Mouse (Mus musculus) embryonic facial prominence, embryonic 13.5 days (tissue): ENCODE measurements around the gene Olfr1124. TPM values are rescaled to one million over a fixed set of nuclear protein-coding genes. Genes with fewer than 3 reads are reported as not detected.
"Not testable (repeated sequence)": the region's sequence is repeated elsewhere in the genome, so short reads cannot be mapped to it uniquely, and the experiment has no call there.

ENCODE experiments used
- ATAC-seq: fragments of 200-750 bp; cut with Nextera tagmentation; 2 replicates; pipeline ENCODE4 v1.8.0; 2017; ENCODE audit warnings: low read depth; ENCODE audit not compliant: insufficient number of reproducible peaks, insufficient read depth, low FRiP score, low TSS enrichment
- H3K27ac ChIP-seq: fragments of 300-500 bp; sonication (generic); 2 replicates; pipeline ENCODE4 v1.5.1; 2015; ENCODE audit warnings: moderate library complexity, mild to moderate bottlenecking, inconsistent platforms
- H3K27me3 ChIP-seq: fragments of 300-500 bp; sonication (generic); 2 replicates; pipeline ENCODE4 v1.6.1; 2015; ENCODE audit warnings: mild to moderate bottlenecking, inconsistent platforms
- H3K36me3 ChIP-seq: fragments of 300-500 bp; sonication (generic); 2 replicates; pipeline ENCODE4 v1.6.1; 2015; ENCODE audit warnings: mild to moderate bottlenecking, inconsistent platforms
- H3K4me1 ChIP-seq: fragments of 300-500 bp; sonication (generic); 2 replicates; pipeline ENCODE4 v1.6.1; 2015; ENCODE audit warnings: inconsistent platforms
- H3K4me2 ChIP-seq: fragments of 300-500 bp; sonication (generic); 2 replicates; pipeline ENCODE4 v1.6.1; 2015; ENCODE audit warnings: moderate library complexity, mild to moderate bottlenecking, inconsistent platforms
- H3K4me3 ChIP-seq: fragments of 300-500 bp; sonication (generic); 2 replicates; pipeline ENCODE4 v1.5.1; 2015; ENCODE audit warnings: mild to moderate bottlenecking, inconsistent platforms
- H3K9ac ChIP-seq: fragments of 300-500 bp; sonication (generic); 2 replicates; pipeline ENCODE4 v1.6.1; 2015; ENCODE audit warnings: mild to moderate bottlenecking, inconsistent platforms
- H3K9me3 ChIP-seq: fragments of 300-500 bp; sonication (generic); 2 replicates; pipeline ENCODE4 v1.6.1; 2016; ENCODE audit warnings: inconsistent platforms
- WGBS: fragments of 180-500 bp; shearing (Covaris S2); methylation state at CpG from one replicate; pipeline ENCODE4 v1.1.7; 2015; ENCODE audit warnings: mixed read lengths; 5-methylcytosine and 5-hydroxymethylcytosine counted together
- polyA plus RNA-seq: library from polyadenylated mRNA; unstranded; fragments of >200 nt; fragmentation: Nextera tagmentation; extraction: Ambion mirVana; gene quantifications from 2 replicates; pipeline ENCODE4 v1.2.1, GENCODE M21; 2015

Olfr1124 gene
- polyA plus RNA-seq: 0.14 TPM in 1 of 2 replicates, not detected in the other

GRCm38 (mm10) chr2:87429975-87430374 lies at the start of gene Olfr1124:
Gene Olfr1124, plus strand, starts transcription at chr2:87430275.
- Histone ChIP-seq H3K4me1 (no peaks in the 10 kb centered on the region), H3K9ac (no peak within 1 kb of the TSS), H3K4me2 (no peak within 1 kb of the TSS), H3K27ac (no peak within 1 kb of the TSS), H3K4me3 (no peak within 1 kb of the TSS), H3K36me3 (no peaks in the 10 kb centered on the region), H3K9me3 (no peaks in the 10 kb centered on the region), H3K27me3 (no peaks in the 10 kb centered on the region)
- 88% methylated on average over 1 of the region's 1 CpGs for WGBS
- ATAC-seq: no peak

- Histone ChIP-seq H3K27me3 (no peaks in the 10 kb centered on the region), H3K9me3 (no peaks in the 10 kb centered on the region), H3K4me2 (no peak overlapping the region), H3K27ac (no peak overlapping the region), H3K36me3 (no peaks in the 10 kb centered on the region), H3K4me1 (no peaks in the 10 kb centered on the region), H3K4me3 (no peak overlapping the region), H3K9ac (no peak overlapping the region)
- no peak for ATAC-seq
- 86% methylated on average over 2 of the region's 2 CpGs for WGBS
These were observed 46.1 kb upstream of the Olfr1124 start for GRCm38 (mm10) chr2:87383935-87384334.

GRCm38 (mm10) chr2:87385549-87385948 lies 44.5 kb upstream of the Olfr1124 start, which contains the start of gene Olfr1122:
Gene Olfr1122, plus strand, starts transcription at chr2:87385849.
- 79% methylated on average over 2 of the region's 2 CpGs for WGBS
- H3K36me3 ChIP-seq: no peaks in the 10 kb centered on the region
- H3K4me2 ChIP-seq: no peak within 1 kb of the TSS
- H3K4me1 ChIP-seq: no peaks in the 10 kb centered on the region
- no peaks in the 10 kb centered on the region for H3K9me3 ChIP-seq
- H3K9ac ChIP-seq: no peak within 1 kb of the TSS
- no peak within 1 kb of the TSS for H3K4me3 ChIP-seq
- no peaks in the 10 kb centered on the region for H3K27me3 ChIP-seq
- ATAC-seq: no peak
- no peak within 1 kb of the TSS for H3K27ac ChIP-seq

DNA sequence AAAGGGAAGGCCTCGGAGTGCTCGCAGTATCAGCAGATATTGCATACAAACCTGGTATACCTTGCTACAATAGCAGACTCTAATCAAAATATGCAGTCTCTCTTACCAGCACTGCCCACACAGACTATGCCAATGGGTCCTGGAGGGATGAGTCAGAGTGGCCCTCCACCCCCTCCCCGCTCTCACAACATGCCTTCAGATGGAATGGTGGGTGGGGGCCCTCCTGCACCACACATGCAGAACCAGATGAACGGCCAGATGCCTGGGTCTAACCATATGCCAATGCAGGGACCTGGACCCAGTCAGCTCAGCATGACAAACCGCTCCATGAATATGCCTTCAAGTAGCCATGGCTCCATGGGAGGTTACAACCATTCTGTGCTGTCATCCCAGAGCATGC lies 36.5 kb upstream of the Olfr1124 start:
- H3K27ac ChIP-seq, H3K4me2 ChIP-seq, H3K9me3 ChIP-seq, H3K4me1 ChIP-seq, H3K9ac ChIP-seq, H3K4me3 ChIP-seq, H3K36me3 ChIP-seq, H3K27me3 ChIP-seq: not testable (repeated sequence)
- 86% methylated on average over 5 of the region's 5 CpGs for WGBS
- peak; percentile 78; the same call in 1 of the 2 replicates for ATAC-seq

DNA sequence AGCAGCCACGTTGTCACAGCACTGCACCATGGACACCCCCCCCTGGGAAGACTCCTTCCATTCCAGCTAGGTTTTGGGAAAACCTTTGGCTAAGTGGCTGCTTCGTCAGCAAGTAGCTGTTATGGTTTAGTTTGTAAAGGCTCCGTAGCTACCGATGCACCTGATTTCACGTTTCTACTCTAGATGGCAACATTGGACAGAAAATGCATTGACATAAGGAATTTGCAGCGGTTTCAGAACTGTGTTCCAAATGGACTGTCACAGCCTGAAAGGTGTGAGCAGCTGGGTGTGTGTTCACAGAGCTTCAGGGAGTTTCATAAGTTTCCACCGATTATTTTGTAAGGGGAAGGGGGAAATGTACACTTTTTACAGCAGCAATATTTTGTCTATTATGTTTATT lies 35.4 kb upstream of the Olfr1124 start:
- H3K9me3 ChIP-seq, ATAC-seq, H3K4me3 ChIP-seq, H3K27ac ChIP-seq, H3K9ac ChIP-seq, H3K27me3 ChIP-seq, H3K4me2 ChIP-seq, H3K36me3 ChIP-seq, H3K4me1 ChIP-seq: not testable (repeated sequence)
- WGBS: 82% methylated on average over 7 of the region's 7 CpGs

GRCm38 (mm10) chr2:87416335-87416734 lies 13.7 kb upstream of the Olfr1124 start, which contains the start of gene Olfr1123:
Gene Olfr1123, plus strand, starts transcription at chr2:87416635.
- H3K4me1 ChIP-seq: no peaks in the 10 kb centered on the region
- H3K4me3 ChIP-seq: no peak within 1 kb of the TSS
- no peak within 1 kb of the TSS for H3K27ac ChIP-seq
- 90% methylated on average over 1 of the region's 1 CpGs for WGBS
- no peak within 1 kb of the TSS for H3K9ac ChIP-seq
- H3K4me2 ChIP-seq: no peak within 1 kb of the TSS
- no peak for ATAC-seq
- no peaks in the 10 kb centered on the region for H3K27me3 ChIP-seq
- H3K9me3 ChIP-seq: no peaks in the 10 kb centered on the region
- no peaks in the 10 kb centered on the region for H3K36me3 ChIP-seq

DNA sequence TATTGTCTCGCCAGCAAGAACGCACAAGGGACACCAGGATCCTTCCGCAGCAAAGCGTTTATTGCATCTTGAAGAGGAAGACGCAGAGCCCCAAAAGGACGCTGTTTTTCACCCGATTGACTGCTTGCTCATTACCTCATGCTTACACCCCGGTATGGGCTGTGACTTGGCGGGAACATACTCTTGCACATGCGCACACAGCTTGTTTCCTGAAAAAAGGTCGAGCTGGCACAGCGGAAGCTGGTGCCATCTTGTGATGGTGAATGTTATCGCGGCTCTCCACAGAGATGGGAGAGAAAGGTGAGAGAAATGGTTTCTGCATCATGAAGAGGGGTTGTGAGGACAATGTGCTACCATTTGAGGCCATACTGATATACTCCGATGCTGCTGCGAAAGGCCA lies 7.7 kb downstream of the Olfr1124 start:
- no peak for ATAC-seq
- Histone ChIP-seq H3K27me3 (no peaks in the 10 kb centered on the region), H3K4me2 (no peak overlapping the region), H3K4me3 (no peak overlapping the region), H3K27ac (no peak overlapping the region), H3K9me3 (no peaks in the 10 kb centered on the region), H3K9ac (no peak overlapping the region), H3K4me1 (no peaks in the 10 kb centered on the region), H3K36me3 (no peaks in the 10 kb centered on the region)
- 91% methylated on average over 16 of the region's 16 CpGs for WGBS

DNA sequence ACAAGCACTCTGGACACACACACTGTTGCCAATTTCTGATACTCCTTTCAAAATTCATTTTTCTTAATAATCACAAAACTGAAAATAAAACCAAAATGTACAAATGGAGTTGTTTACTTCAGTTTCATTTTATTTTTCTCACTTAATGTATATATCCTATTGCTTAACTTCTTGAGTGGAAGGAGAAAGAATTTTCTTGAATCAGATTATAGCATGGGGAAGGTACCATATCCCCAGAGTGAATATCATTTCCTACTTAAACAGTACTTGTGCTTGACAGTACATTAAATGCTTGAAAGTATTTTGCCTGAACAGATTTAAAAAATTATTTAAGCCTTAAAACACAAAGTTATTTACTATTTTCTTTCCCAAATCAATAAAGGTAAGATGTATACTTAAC lies 23.6 kb downstream of the Olfr1124 start, which contains the start of gene Olfr1126:
Olfr1126 (plus strand) TSS at position 301 of the 400 bp plus-strand sequence.
- no peaks in the 10 kb centered on the region for H3K9me3 ChIP-seq
- H3K4me2 ChIP-seq: no peak within 1 kb of the TSS
- H3K4me3 ChIP-seq: no peak within 1 kb of the TSS
- H3K9ac ChIP-seq: no peak within 1 kb of the TSS
- no peak within 1 kb of the TSS for H3K27ac ChIP-seq
- no peaks in the 10 kb centered on the region for H3K27me3 ChIP-seq
- H3K4me1 ChIP-seq: no peaks in the 10 kb centered on the region
- no peaks in the 10 kb centered on the region for H3K36me3 ChIP-seq
- ATAC-seq: no peak

DNA sequence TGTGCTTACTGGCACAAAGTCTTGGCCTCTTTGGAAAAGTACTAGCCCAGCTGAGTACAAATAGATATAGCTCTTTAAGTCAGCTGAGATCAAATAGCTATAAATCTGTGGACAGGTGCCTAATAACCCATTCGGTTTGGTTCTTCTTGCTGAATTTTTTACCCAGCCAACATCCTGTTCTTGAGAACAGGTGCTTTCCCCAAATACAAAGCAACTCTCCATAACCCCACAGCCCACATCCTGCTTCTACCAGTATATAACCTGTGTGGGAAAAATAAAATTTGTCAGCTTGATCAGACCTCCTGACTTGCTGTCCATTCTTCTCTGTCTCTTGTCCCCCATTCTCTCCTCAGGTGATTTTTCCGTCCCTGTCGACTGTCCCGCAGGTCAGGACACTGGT lies 31.7 kb downstream of the Olfr1124 start:
- WGBS: 89% methylated on average over 4 of the region's 4 CpGs
- H3K36me3 ChIP-seq: no peaks in the 10 kb centered on the region
- H3K9me3 ChIP-seq: no peaks in the 10 kb centered on the region
- H3K9ac ChIP-seq: no peak overlapping the region
- H3K4me1 ChIP-seq: no peaks in the 10 kb centered on the region
- no peak for ATAC-seq
- H3K4me2 ChIP-seq: no peak overlapping the region
- no peak overlapping the region for H3K4me3 ChIP-seq
- no peak overlapping the region for H3K27ac ChIP-seq
- H3K27me3 ChIP-seq: no peaks in the 10 kb centered on the region

DNA sequence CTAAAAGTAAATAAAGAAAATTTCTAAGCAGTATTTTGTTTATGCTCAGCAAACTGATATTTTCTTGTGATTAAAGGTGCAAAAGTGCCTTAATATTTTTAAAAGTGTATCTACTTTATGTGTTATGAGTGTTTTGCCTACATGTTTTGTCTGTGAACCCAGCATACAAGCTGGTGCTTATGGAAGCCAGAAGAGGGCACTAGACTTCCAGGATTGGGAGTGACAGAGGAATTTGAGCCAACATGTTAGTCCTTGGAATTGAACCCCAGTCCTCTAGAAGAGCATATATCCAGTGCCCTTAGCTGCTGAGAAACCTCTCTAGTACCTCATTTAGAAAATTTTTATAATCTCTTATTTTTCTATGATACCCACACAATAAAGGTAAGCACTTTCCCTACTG lies 50.1 kb downstream of the Olfr1124 start:
- no peak overlapping the region for H3K4me3 ChIP-seq
- no peaks in the 10 kb centered on the region for H3K9me3 ChIP-seq
- no peak overlapping the region for H3K9ac ChIP-seq
- ATAC-seq: no peak
- H3K36me3 ChIP-seq: no peaks in the 10 kb centered on the region
- H3K4me1 ChIP-seq: no peaks in the 10 kb centered on the region
- no peak overlapping the region for H3K27ac ChIP-seq
- no peaks in the 10 kb centered on the region for H3K27me3 ChIP-seq
- no peak overlapping the region for H3K4me2 ChIP-seq

DNA sequence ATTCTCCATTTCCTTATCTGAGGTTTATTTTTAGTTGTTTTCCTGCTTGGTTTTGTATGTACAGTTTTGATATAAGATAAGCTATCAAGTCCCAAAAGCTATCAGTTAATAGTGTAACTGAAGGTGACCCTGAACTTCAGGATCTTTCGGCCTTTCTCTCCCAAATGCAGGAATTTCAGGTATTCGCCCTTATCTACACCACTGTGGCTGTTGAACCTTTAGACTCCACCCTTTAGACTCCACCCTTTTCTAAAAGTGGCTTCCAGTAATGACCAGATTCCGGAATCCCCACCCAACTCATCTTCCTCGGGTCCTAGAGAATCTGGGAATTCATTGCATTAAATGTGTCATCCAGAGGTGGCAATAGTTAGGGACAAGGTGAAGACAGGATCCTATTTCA lies 51.1 kb downstream of the Olfr1124 start:
- no peaks in the 10 kb centered on the region for H3K4me1 ChIP-seq
- no peak overlapping the region for H3K4me2 ChIP-seq
- H3K36me3 ChIP-seq: no peaks in the 10 kb centered on the region
- no peak overlapping the region for H3K27ac ChIP-seq
- H3K4me3 ChIP-seq: no peak overlapping the region
- H3K27me3 ChIP-seq: no peaks in the 10 kb centered on the region
- H3K9ac ChIP-seq: no peak overlapping the region
- 80% methylated on average over 4 of the region's 4 CpGs for WGBS
- ATAC-seq: no peak
- H3K9me3 ChIP-seq: no peaks in the 10 kb centered on the region

DNA sequence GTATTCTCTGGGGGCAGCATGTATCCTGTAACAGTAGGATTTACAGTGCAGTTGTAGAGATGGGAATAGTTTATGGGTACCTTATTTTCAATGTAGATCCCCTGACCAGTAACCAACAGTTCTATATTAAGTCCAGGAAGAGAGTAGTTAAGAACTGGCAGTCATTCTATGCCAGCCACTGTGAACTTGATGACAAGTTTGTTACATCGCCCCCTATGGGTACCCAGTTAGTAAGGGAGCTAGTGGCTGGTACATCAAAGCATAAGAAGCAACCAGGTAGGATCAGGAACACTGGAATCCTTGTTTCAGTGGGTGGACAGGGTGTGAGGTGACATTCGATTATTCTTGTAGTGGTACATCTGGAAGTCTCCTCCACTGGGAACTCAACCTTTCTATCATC lies 52.2 kb downstream of the Olfr1124 start:
- H3K27me3 ChIP-seq: no peaks in the 10 kb centered on the region
- H3K36me3 ChIP-seq: no peaks in the 10 kb centered on the region
- H3K9me3 ChIP-seq: no peaks in the 10 kb centered on the region
- no peaks in the 10 kb centered on the region for H3K4me1 ChIP-seq
- H3K4me3 ChIP-seq: no peak overlapping the region
- H3K27ac ChIP-seq: no peak overlapping the region
- H3K9ac ChIP-seq: no peak overlapping the region
- no peak overlapping the region for H3K4me2 ChIP-seq
- ATAC-seq: no peak
- WGBS: 71% methylated on average over 2 of the region's 2 CpGs
